Mouse (Mus musculus): ENCODE measurements around the gene Cacnb4.

The Cacnb4 gene

GRCm38 (mm10) chr2:52603935-52604650, 72.5 kb downstream of the Cacnb4 start:
- no peak for DNase-seq (ENCODE audit: low spot score)

- peak; percentile 72 for DNase-seq (ENCODE audit: low spot score)
Measured at GRCm38 (mm10) chr2:52603421-52603820, 73.2 kb downstream of the Cacnb4 start.

GRCm38 (mm10) chr2:52602921-52603320, 73.7 kb downstream of the Cacnb4 start:
- DNase-seq (ENCODE audit: low spot score): no peak

GRCm38 (mm10) chr2:52602228-52602627, 74.4 kb downstream of the Cacnb4 start:
- DNase-seq (ENCODE audit: low spot score): peak; percentile 83

- DNase-seq (ENCODE audit: low spot score): no peak
Measured at GRCm38 (mm10) chr2:52597511-52597910, 79.1 kb downstream of the Cacnb4 start.

- no peak for DNase-seq (ENCODE audit: low spot score)
Measured at GRCm38 (mm10) chr2:52593814-52594213, 82.8 kb downstream of the Cacnb4 start.

- no peak for DNase-seq (ENCODE audit: low spot score)
Measured at GRCm38 (mm10) chr2:52593260-52593659, 83.4 kb downstream of the Cacnb4 start.

GRCm38 (mm10) chr2:52590970-52591347, 85.7 kb downstream of the Cacnb4 start:
- peak; percentile 83 for DNase-seq (ENCODE audit: low spot score)

- no peak for DNase-seq (ENCODE audit: low spot score)
Measured at GRCm38 (mm10) chr2:52590340-52590969, 86.2 kb downstream of the Cacnb4 start.

GRCm38 (mm10) chr2:52589514-52589913, 87.1 kb downstream of the Cacnb4 start:
- no peak for DNase-seq (ENCODE audit: low spot score)

- no peak for DNase-seq (ENCODE audit: low spot score)
Measured at GRCm38 (mm10) chr2:52585384-52585783, 91.2 kb downstream of the Cacnb4 start.

- no peak for DNase-seq (ENCODE audit: low spot score)
Measured at GRCm38 (mm10) chr2:52581132-52581781, 95.4 kb downstream of the Cacnb4 start.

- DNase-seq (ENCODE audit: low spot score): peak; percentile 59
Measured at GRCm38 (mm10) chr2:52580697-52581096, 95.9 kb downstream of the Cacnb4 start.

- DNase-seq (ENCODE audit: low spot score): peak; percentile 86
Measured at GRCm38 (mm10) chr2:52578846-52579245, 97.8 kb downstream of the Cacnb4 start.

GRCm38 (mm10) chr2:52577700-52578099, 98.9 kb downstream of the Cacnb4 start:
- DNase-seq (ENCODE audit: low spot score): no peak

GRCm38 (mm10) chr2:52576546-52576945, 100.1 kb downstream of the Cacnb4 start:
- no peak for DNase-seq (ENCODE audit: low spot score)

- no peak for DNase-seq (ENCODE audit: low spot score)
Measured at GRCm38 (mm10) chr2:52575637-52576175, 100.9 kb downstream of the Cacnb4 start.

GRCm38 (mm10) chr2:52574929-52575328, 101.7 kb downstream of the Cacnb4 start:
- no peak for DNase-seq (ENCODE audit: low spot score)

- DNase-seq (ENCODE audit: low spot score): no peak
Measured at GRCm38 (mm10) chr2:52572221-52572620, 104.4 kb downstream of the Cacnb4 start.

- no peak for DNase-seq (ENCODE audit: low spot score)
Measured at GRCm38 (mm10) chr2:52571339-52571968, 105.2 kb downstream of the Cacnb4 start.

GRCm38 (mm10) chr2:52570781-52571180, 105.8 kb downstream of the Cacnb4 start:
- DNase-seq (ENCODE audit: low spot score): no peak

- no peak for DNase-seq (ENCODE audit: low spot score)
Measured at GRCm38 (mm10) chr2:52570171-52570570, 106.5 kb downstream of the Cacnb4 start.

Measured in lung, postnatal 25 days (tissue).